Mouse (Mus musculus): Measurements from ENCODE around the gene Calhm5. TPM values are rescaled to one million over a fixed set of nuclear protein-coding genes. Genes with fewer than 3 reads are reported as not detected.

Gene Calhm5
- polyA plus RNA-seq, 1 experiment from 2014 or later = 0.51 TPM

Other genes starting within 250 kb of the Calhm5 start
- gene Sult3a1, start 238.8 kb downstream of the Calhm5 start, polyA plus RNA-seq (2015; fragmentation: Nextera tagmentation; extraction: Ambion mirVana) = not detected in 2 replicates
- gene Rsph4a, start 191.4 kb downstream of the Calhm5 start, polyA plus RNA-seq (2015; fragmentation: Nextera tagmentation; extraction: Ambion mirVana) = 0.65 and 0.76 TPM in 2 replicates
- gene Zup1, start 145.2 kb downstream of the Calhm5 start, polyA plus RNA-seq (2015; fragmentation: Nextera tagmentation; extraction: Ambion mirVana) = 22.7 and 23.8 TPM in 2 replicates
- gene Rwdd1, start 76.9 kb downstream of the Calhm5 start, polyA plus RNA-seq (2015; fragmentation: Nextera tagmentation; extraction: Ambion mirVana) = 120 and 126 TPM in 2 replicates
- gene Trappc3l, start 58.9 kb downstream of the Calhm5 start, polyA plus RNA-seq (2015; fragmentation: Nextera tagmentation; extraction: Ambion mirVana) = not detected in 2 replicates
- gene Calhm4, start 52.2 kb downstream of the Calhm5 start, polyA plus RNA-seq (2015; fragmentation: Nextera tagmentation; extraction: Ambion mirVana) = 0.06 TPM in 1 of 2 replicates, not detected in the other
- gene Calhm6, start 31.5 kb upstream of the Calhm5 start, polyA plus RNA-seq (2015; fragmentation: Nextera tagmentation; extraction: Ambion mirVana) = 0.19 and 0.22 TPM in 2 replicates
- 4.5 and 6.2 TPM in 2 replicates for gene Dse, start 111.2 kb upstream of the Calhm5 start, polyA plus RNA-seq (2015; fragmentation: Nextera tagmentation; extraction: Ambion mirVana)
- gene Tspyl1, start 185.7 kb upstream of the Calhm5 start, polyA plus RNA-seq (2015; fragmentation: Nextera tagmentation; extraction: Ambion mirVana) = 138 TPM in 2 replicates
- gene Tspyl4, start 200.9 kb upstream of the Calhm5 start, polyA plus RNA-seq (2015; fragmentation: Nextera tagmentation; extraction: Ambion mirVana) = 216 and 262 TPM in 2 replicates

Measured in forebrain, embryonic 16.5 days (tissue).